Mouse (Mus musculus): Measurements from ENCODE around the gene Enthd1. TPM values are rescaled to one million over a fixed set of nuclear protein-coding genes. Genes with fewer than 3 reads are reported as not detected.
"Not testable (repeated sequence)": the region's sequence is repeated elsewhere in the genome, so short reads cannot be mapped to it uniquely, and the experiment has no call there.

Enthd1 gene
- total and polyA plus RNA-seq, 3 experiments = not detected

DNA sequence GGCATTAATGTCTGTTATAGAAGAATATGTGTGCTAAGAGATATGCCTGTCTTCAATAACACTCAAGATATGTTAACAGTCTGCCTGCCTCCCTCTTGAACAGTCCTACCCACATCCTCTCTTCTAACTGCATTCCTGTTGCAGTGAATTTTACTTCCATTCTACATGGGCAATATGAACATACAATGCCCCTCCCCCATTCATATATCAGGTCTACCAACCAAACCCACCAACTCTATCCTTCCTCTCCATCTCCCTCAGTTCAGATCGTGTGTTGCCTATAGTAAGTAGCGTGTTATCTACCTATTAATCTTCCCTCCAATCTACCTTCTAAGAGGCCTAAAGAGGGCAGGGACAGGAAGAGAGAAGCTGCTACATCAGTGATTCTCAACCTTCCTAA lies 26.9 kb downstream of the Enthd1 start:
- DNase-seq = no peak

DNA sequence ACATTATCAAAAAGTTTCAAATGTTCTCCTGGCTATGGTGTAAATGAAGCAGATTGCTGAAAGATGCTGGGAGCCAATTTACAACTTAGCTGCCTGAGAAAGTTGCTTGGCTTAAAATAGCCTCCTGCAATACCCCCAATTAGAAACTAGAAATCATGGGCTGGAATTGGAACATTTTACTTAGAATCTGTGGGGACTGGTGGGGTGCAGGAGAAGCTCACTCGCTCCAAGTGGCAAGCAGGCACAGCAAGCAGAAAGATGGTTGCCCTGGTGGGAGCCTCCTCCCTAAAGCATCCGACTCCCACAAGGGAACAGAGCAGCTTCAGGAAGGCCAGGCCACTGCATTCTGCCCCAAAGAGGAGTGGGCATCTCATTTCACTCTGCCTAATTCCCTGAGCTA lies 28.9 kb downstream of the Enthd1 start:
- no peak for DNase-seq

- DNase-seq = no peak
Measured at GRCm38 (mm10) chr15:80533274-80533673, 31.7 kb downstream of the Enthd1 start.

DNA sequence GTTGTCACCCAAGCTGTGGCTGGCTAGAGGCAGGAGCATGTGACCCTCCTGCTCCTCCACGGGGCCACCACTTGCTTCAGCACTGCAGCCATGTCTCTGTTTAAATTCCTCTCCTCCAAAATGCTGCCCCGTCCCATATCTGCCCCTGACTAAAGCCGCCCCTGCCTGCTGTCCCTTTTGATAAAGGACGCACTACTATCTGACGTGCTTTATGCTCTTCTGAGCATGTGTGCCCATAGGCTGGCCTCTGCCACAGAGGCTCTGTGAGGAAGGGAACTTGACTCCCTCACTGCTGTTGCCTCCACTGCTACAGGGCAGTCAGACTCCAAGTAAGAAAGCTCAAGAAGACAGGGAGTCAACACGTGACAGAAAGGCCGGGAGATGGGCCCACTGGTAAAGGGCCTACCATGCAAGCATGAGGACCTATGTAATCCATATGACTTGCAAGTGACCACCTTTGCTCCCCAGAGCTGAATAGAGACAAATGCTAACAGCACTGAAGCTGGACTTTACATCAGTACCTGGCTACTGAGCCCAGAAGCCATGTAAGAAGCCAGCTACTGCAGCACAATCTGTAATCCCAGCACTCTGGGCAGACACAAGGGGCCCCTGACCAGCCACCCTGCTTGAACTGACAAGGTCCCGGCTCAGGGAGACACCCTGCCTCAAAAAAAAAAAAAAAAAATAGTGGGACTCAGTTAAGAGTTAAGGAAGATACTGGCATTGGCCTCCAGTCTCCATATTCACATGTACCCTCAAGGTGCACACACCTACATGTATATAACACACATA lies 32.5 kb downstream of the Enthd1 start:
- DNase-seq = no peak

DNA sequence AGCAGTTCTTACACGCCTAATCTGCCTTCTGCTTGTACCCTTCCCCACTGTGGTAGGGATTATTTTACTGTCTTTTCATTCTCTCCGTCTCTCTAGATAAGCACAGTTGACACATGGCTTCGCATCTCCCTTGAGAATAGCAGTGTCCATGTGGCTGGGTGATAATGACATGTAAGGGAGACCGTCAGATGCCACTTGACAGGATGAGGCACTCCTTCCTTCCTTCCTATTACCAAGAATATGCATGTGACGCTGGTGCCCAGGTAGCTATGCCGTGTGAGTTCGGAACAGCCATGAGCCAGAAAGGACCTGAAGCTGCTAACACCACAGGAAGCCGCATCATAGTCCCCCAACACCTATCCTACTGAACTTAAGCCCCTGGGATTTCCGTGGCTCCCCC lies 33.9 kb downstream of the Enthd1 start:
- DNase-seq = no peak

DNA sequence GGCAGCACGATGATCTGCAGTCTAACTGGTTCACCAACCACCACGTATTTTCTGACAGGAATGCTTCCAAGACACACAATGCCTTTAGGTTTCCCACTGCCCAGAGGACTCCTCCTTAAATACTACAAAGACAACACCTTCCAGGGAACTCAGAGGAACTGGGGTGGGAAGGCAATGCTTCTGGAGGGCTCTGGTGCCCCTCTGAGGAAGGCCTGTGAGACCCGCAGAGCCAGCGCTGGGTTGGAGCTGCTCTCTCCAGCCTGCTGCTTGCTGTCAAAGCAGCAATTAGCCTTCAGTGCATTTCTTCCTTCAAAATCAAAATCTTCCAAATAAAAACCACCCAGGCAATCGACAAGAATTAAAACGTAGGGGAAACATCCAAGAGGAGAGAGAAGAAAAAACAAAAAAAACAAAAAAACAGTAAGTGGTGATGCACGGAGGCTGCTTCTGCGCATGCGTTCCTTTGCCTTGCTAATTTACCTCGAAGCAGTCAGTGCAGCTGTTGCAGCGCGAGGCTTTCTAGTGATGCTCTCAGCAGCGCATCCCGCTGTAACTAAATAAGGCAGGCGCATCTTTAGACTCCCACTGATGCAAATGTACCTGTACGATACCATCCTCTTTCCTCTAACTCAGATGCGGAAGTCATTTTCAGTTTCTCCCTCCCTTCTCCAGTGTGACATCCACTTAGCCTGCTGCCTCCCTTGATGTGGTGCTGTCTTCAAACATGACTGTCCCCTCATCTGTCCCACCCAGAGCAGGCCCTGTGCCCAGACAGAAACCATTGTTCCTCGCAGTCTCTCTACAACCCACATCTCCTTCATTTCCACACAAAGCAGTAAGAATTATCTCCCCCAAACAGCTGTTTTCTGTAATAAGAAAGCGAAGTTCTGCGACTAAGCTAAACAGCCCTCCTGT lies 34.7 kb downstream of the Enthd1 start:
- DNase-seq = no peak

DNA sequence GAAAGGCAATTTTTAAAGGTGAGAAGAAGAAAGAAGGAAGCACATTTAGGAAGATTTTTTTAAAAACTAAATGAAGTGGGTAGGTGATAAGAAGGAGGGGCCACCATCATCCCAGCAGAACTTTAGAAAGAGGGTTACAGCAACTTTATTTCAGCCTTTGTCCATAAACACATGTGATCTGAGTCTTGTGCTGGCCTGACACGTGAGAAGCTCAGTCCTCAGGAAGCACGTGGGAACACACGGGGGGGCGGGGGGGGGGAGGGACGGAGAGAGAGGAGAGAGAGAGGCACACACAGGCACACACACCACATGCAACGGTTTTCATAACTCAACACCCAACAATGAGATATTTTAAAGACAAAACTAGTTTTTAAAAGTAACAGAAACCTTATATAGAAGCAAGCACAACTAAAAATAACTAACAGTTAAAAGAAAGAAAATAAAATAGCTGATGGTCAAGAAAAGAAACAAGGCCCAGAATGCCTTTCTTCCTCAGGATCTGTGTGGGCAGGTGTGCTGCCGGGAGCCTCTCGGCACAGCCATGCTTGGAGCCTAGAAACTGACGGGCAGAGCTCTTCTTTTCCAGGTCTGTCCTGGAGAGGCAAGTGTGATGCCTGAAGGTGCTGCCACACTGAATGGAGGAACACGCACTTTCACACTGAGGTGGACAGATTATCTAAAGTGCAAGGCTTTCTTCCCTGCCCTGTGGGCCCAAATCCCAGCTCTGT lies 43.1 kb downstream of the Enthd1 start:
- no peak for DNase-seq

DNA sequence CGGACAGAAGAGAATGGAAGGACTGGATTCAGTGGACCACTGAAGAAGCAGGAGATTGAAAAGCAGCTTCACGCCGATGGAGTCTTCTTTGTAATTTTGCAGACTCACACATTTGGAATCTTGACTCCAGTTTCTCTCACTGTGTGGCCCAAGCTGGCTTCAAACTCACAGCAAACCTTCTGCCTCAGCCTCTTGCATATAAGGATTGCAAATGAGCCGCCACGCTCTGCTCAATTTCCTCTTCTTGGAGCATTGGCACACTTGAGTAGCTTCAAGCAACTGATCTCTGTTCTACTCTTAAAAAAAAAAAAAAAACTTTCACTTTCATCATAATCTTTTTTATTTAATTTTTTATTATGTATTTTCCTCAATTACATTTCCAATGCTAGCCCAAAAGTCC lies 45.0 kb downstream of the Enthd1 start:
- no peak for DNase-seq

GRCm38 (mm10) chr15:80518567-80519223 lies 46.3 kb downstream of the Enthd1 start:
- DNase-seq = no peak

GRCm38 (mm10) chr15:80517996-80518395 lies 47.0 kb downstream of the Enthd1 start:
- no peak for DNase-seq

GRCm38 (mm10) chr15:80516525-80516924 lies 48.4 kb downstream of the Enthd1 start:
- DNase-seq = no peak

GRCm38 (mm10) chr15:80505086-80505485 lies 59.9 kb downstream of the Enthd1 start:
- no peak for DNase-seq

DNA sequence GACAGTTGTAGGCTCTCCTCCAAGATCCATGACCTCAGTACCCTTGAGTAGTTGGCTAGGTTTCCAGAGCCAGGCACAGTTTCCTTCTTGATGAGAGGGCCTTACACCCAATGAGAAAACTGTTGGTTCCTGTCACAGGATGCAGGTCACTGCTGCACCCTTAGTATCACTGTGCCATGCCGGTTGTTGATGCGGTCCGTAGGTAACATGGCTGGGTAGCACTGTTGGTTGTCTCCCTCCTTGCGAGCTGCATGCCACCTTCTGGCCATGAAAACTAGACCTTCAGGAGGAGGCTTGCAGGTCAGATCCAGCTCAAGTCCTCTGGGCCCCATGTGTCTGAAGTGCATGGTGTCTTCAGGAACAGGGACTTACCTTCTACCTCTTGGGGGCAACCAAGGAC lies 61.8 kb downstream of the Enthd1 start:
- DNase-seq = not testable (repeated sequence)

DNA sequence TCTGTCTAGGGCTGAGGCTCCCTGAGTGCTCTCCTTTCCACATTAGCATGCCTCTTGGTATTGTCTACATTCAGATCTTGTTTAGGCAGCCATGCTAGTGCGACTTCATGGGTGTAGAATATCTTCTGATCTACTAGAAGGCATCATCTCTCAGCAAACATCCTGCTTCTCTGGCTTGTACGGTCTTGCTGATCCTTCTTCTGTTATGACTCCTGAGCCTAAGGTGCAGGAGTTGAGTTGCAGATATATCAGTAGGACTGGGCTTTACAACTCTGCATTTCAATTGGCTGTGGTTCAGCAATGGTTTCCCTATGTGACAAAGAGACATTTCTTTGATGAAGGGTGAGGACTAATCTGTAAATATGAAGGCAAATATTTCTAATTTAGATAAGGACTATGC lies 62.2 kb downstream of the Enthd1 start:
- no peak for DNase-seq

DNA sequence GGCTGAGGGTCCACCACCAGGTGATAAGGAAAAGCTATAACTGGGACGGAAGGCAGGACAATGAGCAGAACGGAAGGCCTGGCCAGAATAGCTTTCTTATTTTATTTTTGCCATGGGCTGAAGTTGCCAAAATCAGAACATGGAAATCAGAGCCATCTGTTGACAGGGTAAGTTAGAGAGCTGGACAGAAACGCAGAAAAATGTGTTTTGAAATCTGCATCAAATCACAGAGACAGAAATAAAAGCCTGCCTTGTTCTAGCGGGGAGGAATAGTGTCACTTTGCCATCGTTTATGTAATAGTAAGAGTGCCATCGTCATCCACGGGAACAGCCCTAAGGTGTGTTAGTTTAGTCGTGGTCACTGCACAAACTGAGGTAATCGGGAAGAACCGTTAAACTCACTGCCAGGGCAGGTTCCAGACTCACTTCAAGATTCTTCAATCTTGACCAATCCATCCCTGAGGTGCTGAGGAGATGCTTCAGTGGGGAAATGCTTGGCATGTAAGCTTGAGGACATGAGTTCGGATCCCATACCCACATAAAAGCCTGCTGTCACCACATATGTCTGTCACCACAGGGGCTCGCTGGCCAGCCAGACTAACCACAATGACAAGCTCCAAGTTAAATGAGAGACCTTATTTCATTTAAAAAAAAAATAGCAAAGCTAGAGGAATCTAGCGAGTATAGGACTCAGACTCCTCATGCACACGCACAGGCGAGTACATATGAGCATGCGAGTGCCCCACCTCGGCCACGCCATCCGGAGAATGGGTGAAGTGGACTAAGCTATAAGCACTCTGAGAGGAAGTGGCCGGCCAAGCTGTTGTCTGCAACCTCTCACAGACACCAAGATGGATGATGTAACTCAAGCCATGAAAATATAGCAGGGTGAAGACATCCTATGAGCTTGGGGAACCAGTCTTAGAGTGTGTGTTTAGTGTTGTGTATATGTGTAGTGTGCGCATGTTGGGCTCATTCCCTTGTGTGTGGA lies 63.6 kb downstream of the Enthd1 start:
- no peak for DNase-seq

DNA sequence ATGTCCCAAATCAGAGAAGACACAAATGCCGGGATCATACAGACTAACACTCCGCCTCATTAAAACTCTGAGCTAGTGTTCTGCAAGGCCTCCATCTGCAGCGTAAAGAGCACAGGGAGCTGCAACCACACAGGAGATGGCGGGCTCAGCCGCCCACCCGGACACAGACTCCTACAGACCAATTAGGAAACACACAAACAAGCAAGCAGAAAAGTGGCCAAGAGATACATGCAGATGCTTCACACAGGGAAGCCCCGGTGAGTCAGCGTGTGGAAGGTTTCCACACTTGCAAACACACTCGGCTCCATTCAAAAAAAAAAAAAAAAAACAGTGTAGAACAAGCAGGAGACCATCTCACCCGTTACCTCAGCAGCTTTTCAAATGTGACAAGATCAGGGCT lies 64.5 kb downstream of the Enthd1 start:
- DNase-seq = no peak

- DNase-seq = not testable (repeated sequence)
Measured at GRCm38 (mm10) chr15:80497733-80498132, 67.2 kb downstream of the Enthd1 start.

- no peak for DNase-seq
Measured at GRCm38 (mm10) chr15:80491505-80491904, 73.5 kb downstream of the Enthd1 start.

DNA sequence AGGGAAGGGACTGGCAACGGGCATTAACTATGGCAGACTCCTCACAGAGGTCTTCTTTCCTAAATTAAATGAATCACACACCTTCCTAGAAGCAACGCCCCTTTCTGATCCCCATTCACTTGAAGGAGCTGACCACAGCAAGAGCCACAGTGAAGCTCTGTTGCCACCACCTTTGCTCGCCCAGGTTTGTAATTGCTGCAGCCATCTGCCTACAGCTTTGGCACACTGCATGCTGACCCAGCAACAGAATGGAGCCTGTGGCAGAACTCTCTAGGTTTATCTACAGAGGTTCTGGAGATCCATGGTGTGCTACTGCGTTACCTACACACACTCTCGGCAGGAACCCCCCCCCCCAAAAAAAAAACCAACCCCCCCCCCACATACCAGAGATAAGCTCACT lies 74.8 kb downstream of the Enthd1 start:
- DNase-seq = no peak

DNA sequence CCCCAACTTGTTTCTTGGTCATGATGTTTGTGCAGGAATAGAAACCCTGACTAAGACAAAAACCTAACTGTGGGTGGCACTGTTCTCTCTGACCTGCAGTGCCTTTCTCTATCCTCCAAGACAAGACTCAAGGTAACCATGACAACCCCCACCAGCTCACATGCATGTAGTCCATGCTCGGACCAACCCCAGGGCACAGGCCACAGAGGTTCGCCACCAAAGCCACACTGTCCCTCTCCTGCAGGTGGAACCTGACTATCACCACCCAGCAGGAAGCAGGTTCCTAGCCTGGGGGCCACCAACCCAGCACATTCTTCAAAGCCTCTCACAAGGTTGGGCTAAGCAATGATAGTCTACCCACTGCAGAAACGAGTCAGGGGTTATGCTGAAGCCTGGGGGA lies 76.3 kb downstream of the Enthd1 start:
- no peak for DNase-seq

- no peak for DNase-seq
Measured at GRCm38 (mm10) chr15:80485601-80486000, 79.4 kb downstream of the Enthd1 start.
